Mouse (Mus musculus) ovary, adult 10 weeks (tissue): ENCODE data around the gene Vmn2r118. TPM values are rescaled to one million over a fixed set of nuclear protein-coding genes. Genes with fewer than 3 reads are reported as not detected.

Experiments
- polyA plus RNA-seq: library from polyadenylated mRNA; stranded (reverse); fragments of 350-450 nt; fragmentation: Illumina TruSeq; extraction: RNeasy Lipid Tissue Mini Kit (QIAGEN cat#74804); gene quantifications from one replicate; pipeline ENCODE4 v1.2.3, GENCODE M21; 2014

The Vmn2r118 gene
- polyA plus RNA-seq: not detected

DNA sequence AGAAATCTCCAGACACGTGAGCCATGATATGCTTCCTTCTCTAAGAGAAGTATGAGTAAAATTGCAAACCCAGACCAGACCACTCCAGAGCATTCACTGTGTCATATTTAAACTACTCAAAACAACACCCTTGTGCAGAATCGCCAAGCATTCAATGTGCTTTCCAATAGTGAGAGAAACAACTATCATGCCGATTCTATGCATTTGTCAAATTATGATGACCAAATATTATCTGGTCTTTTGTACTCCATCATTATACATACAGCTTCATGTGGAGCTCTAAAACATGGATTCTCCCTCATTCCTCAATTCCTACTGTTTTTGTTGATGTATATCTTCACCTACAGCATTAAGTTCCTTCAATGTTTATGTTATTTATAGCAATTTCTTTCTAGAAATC is at the start of gene Vmn2r118:
TSS of gene Vmn2r118 (minus strand) at position 101 of the 400 bp plus-strand sequence.

Other genes with a start within 250 kb of the Vmn2r118 start
- 4.4 TPM for gene St6gal2, start 179.8 kb downstream of the Vmn2r118 start, polyA plus RNA-seq
- gene Pot1b, start 87.4 kb upstream of the Vmn2r118 start, polyA plus RNA-seq: 26.3 TPM
- gene Adgre4, start 124.8 kb upstream of the Vmn2r118 start, polyA plus RNA-seq: 3.2 TPM